Comparison of ENCODE assay signal across 9 mouse cellular contexts in the genomic region with DNA sequence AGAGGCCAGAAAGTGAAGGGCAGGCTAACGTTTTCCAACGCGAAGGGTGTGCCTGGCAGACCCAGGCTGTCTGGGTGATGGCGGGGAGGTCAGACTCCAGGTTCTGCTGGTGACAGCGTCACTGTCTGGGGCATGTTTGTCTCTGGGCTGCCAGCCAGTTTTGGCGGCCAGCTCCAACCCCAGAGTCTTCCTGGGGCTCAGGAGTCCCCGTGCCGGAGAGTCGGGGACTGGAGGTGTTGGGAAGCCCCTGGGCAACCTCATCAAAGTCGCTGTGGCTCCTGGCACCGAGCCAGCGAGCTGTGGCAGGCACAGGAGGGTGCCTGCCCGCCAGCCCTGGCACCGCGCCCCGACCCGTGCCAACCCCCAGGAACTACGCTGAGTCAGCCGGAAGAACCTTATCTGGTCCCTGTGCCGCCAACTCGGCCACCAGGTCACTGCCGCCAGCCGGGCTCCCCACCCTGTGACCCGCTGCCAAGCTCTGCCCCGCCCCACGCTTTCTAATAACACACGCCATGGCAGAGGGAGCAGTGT. TPM values are rescaled to one million over a fixed set of nuclear protein-coding genes. Genes with fewer than 3 reads are reported as not detected.
A peak's percentile ranks its signal among the peaks of the same experiment; 100 is the strongest.
DNase-seq lines count a peak whose midpoint lies in the region; ATAC-seq and TF ChIP-seq lines count a peak whose summit lies in the region.
"Had no signal": no experiment of that assay in that cellular context is flagged by ENCODE, and none has a peak within 500 bp of the region (broad histone marks: within the 10 kb centered on the region; RNA-seq: fewer than 3 reads in every experiment).

No protein-coding gene starts in this region.

- peaks cover 16% of the 10 kb centered on the region for H3K36me3 ChIP-seq in forebrain, embryonic 13.5 days (ENCODE audit: poor library complexity, severe bottlenecking)
- H3K36me3 ChIP-seq in forebrain, embryonic 15.5 days = peaks cover 5% of the 10 kb centered on the region; the same call in 1 of the 2 replicates
- H3K36me3 ChIP-seq in intestine, embryonic 15.5 days = peaks cover 27% of the 10 kb centered on the region

- H3K4me2 ChIP-seq in forebrain, embryonic 13.5 days = no peak overlapping the region
- H3K4me2 ChIP-seq in forebrain, embryonic 15.5 days (replicated peaks) = no peak overlapping the region
- H3K4me2 ChIP-seq in intestine, embryonic 15.5 days (replicated peaks) = peak overlapping the region; percentile 30

- no peak for TF ChIP-seq POLR2A in bone marrow macrophage, adult 2 months (IDR thresholded peaks at IDR 0.05; ENCODE audit: borderline replicate concordance, low read depth, low read length)
- TF ChIP-seq POLR2A in lung, adult 2 months (IDR thresholded peaks at IDR 0.05; ENCODE audit: borderline replicate concordance, extremely low read depth, low read depth, low read length) = no peak

- H3K9ac ChIP-seq in forebrain, embryonic 13.5 days = peak overlapping the region; percentile 8; the same call in 1 of the 2 replicates
- no peak overlapping the region for H3K9ac ChIP-seq in forebrain, embryonic 15.5 days (replicated peaks)
- H3K9ac ChIP-seq in intestine, embryonic 15.5 days = 0 out of 2 replicates have a peak overlapping the region, but pooled peaks have one; percentile 14

- peaks cover 27% of the 10 kb centered on the region for H3K4me1 ChIP-seq in forebrain, embryonic 13.5 days
- H3K4me1 ChIP-seq in forebrain, embryonic 15.5 days = peaks cover 30% of the 10 kb centered on the region
- H3K4me1 ChIP-seq in bone marrow macrophage, adult 2 months (ENCODE audit: control insufficient read depth, insufficient read depth, low read length) = peaks cover 84% of the 10 kb centered on the region
- peaks cover 61% of the 10 kb centered on the region for H3K4me1 ChIP-seq in intestine, embryonic 15.5 days (replicated peaks)
- peaks cover 40% of the 10 kb centered on the region for H3K4me1 ChIP-seq in lung, adult 2 months (ENCODE audit: control insufficient read depth, insufficient read depth, low read length)

- H3K4me3 ChIP-seq in forebrain, embryonic 13.5 days = no peak overlapping the region
- no peak overlapping the region for H3K4me3 ChIP-seq in forebrain, embryonic 15.5 days
- peak overlapping the region; percentile 19 for H3K4me3 ChIP-seq in bone marrow macrophage, adult 2 months (ENCODE audit: insufficient read depth, low read length)
- H3K4me3 ChIP-seq in intestine, embryonic 15.5 days (replicated peaks) = no peak overlapping the region
- H3K4me3 ChIP-seq in lung, adult 2 months (replicated peaks; ENCODE audit: extremely low read depth, low read depth, low read length) = no peak overlapping the region

- H3K27me3 ChIP-seq in forebrain, embryonic 13.5 days = no peaks in the 10 kb centered on the region
- H3K27me3 ChIP-seq in forebrain, embryonic 15.5 days = no peaks in the 10 kb centered on the region
- no peaks in the 10 kb centered on the region for H3K27me3 ChIP-seq in intestine, embryonic 15.5 days (replicated peaks)

- peak; percentile 74 for DNase-seq in gastrocnemius, postnatal 14 days
- peak; percentile 87 for DNase-seq in lung, adult 2 months
- DNase-seq in skeletal muscle tissue, adult 2 months (ENCODE audit: low read depth, low spot score) = peak; percentile 75
- DNase-seq in frontal cortex, postnatal 25 days (ENCODE audit: low spot score in 2 of 2) = no peak

- ATAC-seq in forebrain, embryonic 13.5 days = no peak
- no peak for ATAC-seq in forebrain, embryonic 15.5 days (replicated peaks)
- peak; percentile 46 for ATAC-seq in intestine, embryonic 15.5 days

- intact Hi-C loops in gastrocnemius, postnatal 14 days (cut with DNase I; ENCODE audit: low total_unique reads) = no loop called here

- 67% methylated on average over 27 of the region's 27 CpGs for WGBS in forebrain, embryonic 13.5 days
- 35% methylated on average over 20 of the region's 27 CpGs for WGBS in forebrain, embryonic 15.5 days
- 57% methylated on average over 27 of the region's 27 CpGs for WGBS in intestine, embryonic 15.5 days
- WGBS in lung, adult 2 months = 2% methylated on average over 27 of the region's 27 CpGs

- no peak overlapping the region for H3K27ac ChIP-seq in forebrain, embryonic 13.5 days
- no peak overlapping the region for H3K27ac ChIP-seq in forebrain, embryonic 15.5 days (replicated peaks)
- H3K27ac ChIP-seq in bone marrow macrophage, adult 2 months (ENCODE audit: insufficient read depth, low read depth, low read length) = peak overlapping the region; percentile 41
- peak overlapping the region; percentile 65 for H3K27ac ChIP-seq in intestine, embryonic 15.5 days

- H3K9me3 ChIP-seq in forebrain, embryonic 13.5 days (replicated peaks) = no peaks in the 10 kb centered on the region
- H3K9me3 ChIP-seq in forebrain, embryonic 15.5 days = no peaks in the 10 kb centered on the region
- H3K9me3 ChIP-seq in intestine, embryonic 15.5 days = no peaks in the 10 kb centered on the region

- no peak for TF ChIP-seq CTCF in bone marrow macrophage, adult 2 months (IDR thresholded peaks at IDR 0.05; ENCODE audit: low read depth, low read length)
- TF ChIP-seq CTCF in lung, adult 2 months (IDR thresholded peaks at IDR 0.05; ENCODE audit: insufficient read depth, low read length) = no peak

RNA-seq across cellular contexts. Expression of a gene that starts 10.1 kb away (rescaled TPM):
- polyA plus RNA-seq in forebrain, embryonic 13.5 days (2015; fragmentation: Nextera tagmentation; extraction: Ambion mirVana) = 2.5 and 3.6 TPM in 2 replicates
- 2.7 and 3.1 TPM in 2 replicates for polyA plus RNA-seq in forebrain, embryonic 15.5 days (2015; fragmentation: Nextera tagmentation; extraction: Ambion mirVana)
- polyA plus RNA-seq in bone marrow macrophage, adult 2 months (2012; ENCODE audit: insufficient read depth, insufficient read length, missing spikeins) = 15.4 and 17.8 TPM in 2 replicates
- total RNA-seq in gastrocnemius, postnatal 14 days (2021) = 1 to 10 TPM; 2.4 to 2.7 TPM
- 18.7 and 19.0 TPM in 2 replicates for polyA plus RNA-seq in intestine, embryonic 15.5 days (2015; fragmentation: Nextera tagmentation; extraction: Ambion mirVana)
- polyA plus RNA-seq in lung, adult 2 months (2012; rRNA removed) = 7.8 and 8.6 TPM in 2 replicates

RNA-seq across cellular contexts. Expression of a gene that starts 16.0 kb away (rescaled TPM):
- 200 and 217 TPM in 2 replicates for polyA plus RNA-seq in forebrain, embryonic 13.5 days (2015; fragmentation: Nextera tagmentation; extraction: Ambion mirVana)
- polyA plus RNA-seq in forebrain, embryonic 15.5 days (2015; fragmentation: Nextera tagmentation; extraction: Ambion mirVana) = 272 and 277 TPM in 2 replicates
- polyA plus RNA-seq in bone marrow macrophage, adult 2 months (2012; ENCODE audit: insufficient read depth, insufficient read length, missing spikeins) = 87.2 and 90.4 TPM in 2 replicates
- 100 to 1,000 TPM in 1 of 2 experiments, 10 to 100 TPM in 1; 98.8 to 106 TPM for total RNA-seq in gastrocnemius, postnatal 14 days (2021)
- polyA plus RNA-seq in intestine, embryonic 15.5 days (2015; fragmentation: Nextera tagmentation; extraction: Ambion mirVana) = 108 and 116 TPM in 2 replicates
- polyA plus RNA-seq in lung, adult 2 months (2012; rRNA removed) = 129 and 162 TPM in 2 replicates

RNA-seq across cellular contexts. Expression of a gene that starts 20.2 kb away (rescaled TPM):
- 1.0 and 1.3 TPM in 2 replicates for polyA plus RNA-seq in forebrain, embryonic 13.5 days (2015; fragmentation: Nextera tagmentation; extraction: Ambion mirVana)
- polyA plus RNA-seq in forebrain, embryonic 15.5 days (2015; fragmentation: Nextera tagmentation; extraction: Ambion mirVana) = 2.2 and 2.7 TPM in 2 replicates
- polyA plus RNA-seq in bone marrow macrophage, adult 2 months (2012; ENCODE audit: insufficient read depth, insufficient read length, missing spikeins) = 0.67 and 0.71 TPM in 2 replicates
- total RNA-seq in gastrocnemius, postnatal 14 days (2021) = under 1 TPM; 0.27 to 0.44 TPM
- 0.52 and 1.1 TPM in 2 replicates for polyA plus RNA-seq in intestine, embryonic 15.5 days (2015; fragmentation: Nextera tagmentation; extraction: Ambion mirVana)
- polyA plus RNA-seq in lung, adult 2 months (2012; rRNA removed) = 20.9 and 24.4 TPM in 2 replicates

RNA-seq across cellular contexts. Expression of a gene that starts 23.0 kb away (rescaled TPM):
- 80.2 and 94.8 TPM in 2 replicates for polyA plus RNA-seq in forebrain, embryonic 13.5 days (2015; fragmentation: Nextera tagmentation; extraction: Ambion mirVana)
- 89.2 and 94.3 TPM in 2 replicates for polyA plus RNA-seq in forebrain, embryonic 15.5 days (2015; fragmentation: Nextera tagmentation; extraction: Ambion mirVana)
- polyA plus RNA-seq in bone marrow macrophage, adult 2 months (2012; ENCODE audit: insufficient read depth, insufficient read length, missing spikeins) = 32.2 and 35.8 TPM in 2 replicates
- total RNA-seq in gastrocnemius, postnatal 14 days (2021) = 10 to 100 TPM; 18.7 to 23.0 TPM
- 90.3 and 94.8 TPM in 2 replicates for polyA plus RNA-seq in intestine, embryonic 15.5 days (2015; fragmentation: Nextera tagmentation; extraction: Ambion mirVana)
- 33.5 and 35.5 TPM in 2 replicates for polyA plus RNA-seq in lung, adult 2 months (2012; rRNA removed)

RNA-seq across cellular contexts. Expression of a gene that starts 26.3 kb away (rescaled TPM):
- 33.6 TPM in 1 of 2 replicates, not detected in the other for polyA plus RNA-seq in forebrain, embryonic 13.5 days (2015; fragmentation: Nextera tagmentation; extraction: Ambion mirVana)
- polyA plus RNA-seq in forebrain, embryonic 15.5 days (2015; fragmentation: Nextera tagmentation; extraction: Ambion mirVana) = 10.4 and 21.1 TPM in 2 replicates
- not detected in 2 replicates for polyA plus RNA-seq in bone marrow macrophage, adult 2 months (2012; ENCODE audit: insufficient read depth, insufficient read length, missing spikeins)
- not detected for total RNA-seq in gastrocnemius, postnatal 14 days (2021)
- 17.7 TPM in 1 of 2 replicates, not detected in the other for polyA plus RNA-seq in intestine, embryonic 15.5 days (2015; fragmentation: Nextera tagmentation; extraction: Ambion mirVana)
- not detected in 2 replicates for polyA plus RNA-seq in lung, adult 2 months (2012; rRNA removed)
- total RNA-seq: left cerebral cortex, postnatal 10 days had no signal

Comparison
In these comparisons a context has a peak if more than half of its experiments do, and no peak if none do; other contexts are left out.
1. H3K27ac ChIP-seq: peak in bone marrow macrophage, adult 2 months (single experiment) and intestine, embryonic 15.5 days (single experiment); none in forebrain, embryonic 13.5 days (single experiment) and forebrain, embryonic 15.5 days (single experiment).
2. DNase-seq: peak in gastrocnemius, postnatal 14 days (single experiment), lung, adult 2 months (single experiment) and skeletal muscle tissue, adult 2 months (single experiment); none in frontal cortex, postnatal 25 days (0 of 2).